Mouse (Mus musculus): ENCODE data around the gene Pakap.

DNA sequence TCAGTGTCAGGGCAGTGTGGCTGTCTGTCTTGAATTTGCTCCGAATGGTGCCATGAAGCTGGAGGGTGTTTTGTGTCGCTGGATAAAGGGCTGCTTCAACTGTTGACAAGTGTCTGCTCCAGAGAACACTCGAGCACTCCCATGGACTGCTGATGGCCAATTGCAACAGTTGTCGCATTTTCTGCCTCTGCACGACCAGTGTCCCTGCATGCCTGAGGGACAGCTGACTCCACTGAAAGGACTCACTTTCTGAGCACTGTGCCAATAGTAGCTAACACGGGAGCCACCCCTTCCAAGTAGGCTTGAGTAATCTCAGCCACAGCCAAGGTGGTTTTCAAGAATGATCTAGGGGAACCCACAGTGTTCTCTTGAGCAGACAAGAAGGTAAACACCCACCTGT is 1.7 kb downstream of the Pakap start:
- TF ChIP-seq TAL1 (IDR thresholded peaks at IDR 0.05; ENCODE audit: low read length) (no peak), GATA1 (IDR thresholded peaks at IDR 0.05; ENCODE audit: low read length) (no peak)

Measured in erythroblast, embryonic 14.5 days (primary cell).